ENCODE assay signal across 8 mouse cellular contexts in genomic region chr7:44895206-44895592, GRCm38 (mm10). TPM values are rescaled to one million over a fixed set of nuclear protein-coding genes. Genes with fewer than 3 reads are reported as not detected.
A peak's percentile ranks its signal among the peaks of the same experiment; 100 is the strongest.
DNase-seq lines count a peak whose midpoint lies in the region; ATAC-seq lines count a peak whose summit lies in the region.

No protein-coding gene starts in this region.

- H3K4me1 ChIP-seq in heart, embryonic 15.5 days (replicated peaks) = peaks cover 53% of the 10 kb centered on the region
- peaks cover 77% of the 10 kb centered on the region for H3K4me1 ChIP-seq in hindbrain, embryonic 10.5 days (replicated peaks)

- no peaks in the 10 kb centered on the region for H3K9me3 ChIP-seq in heart, embryonic 15.5 days (replicated peaks)
- H3K9me3 ChIP-seq in hindbrain, embryonic 10.5 days = no peaks in the 10 kb centered on the region

- H3K4me2 ChIP-seq in heart, embryonic 15.5 days = peak overlapping the region; percentile 77

- H3K27ac ChIP-seq in heart, embryonic 15.5 days = peak overlapping the region; percentile 94; the same call in 1 of the 2 replicates
- peak overlapping the region; percentile 96 for H3K27ac ChIP-seq in hindbrain, embryonic 10.5 days
- H3K27ac ChIP-seq in macrophage = no peak overlapping the region

- 74% methylated on average over 7 of the region's 7 CpGs for WGBS in heart, embryonic 15.5 days
- 55% methylated on average over 7 of the region's 7 CpGs for WGBS in hindbrain, embryonic 10.5 days
- WGBS in macrophage (ENCODE audit: missing documents) = 54% methylated on average over 7 of the region's 7 CpGs

- no peaks in the 10 kb centered on the region for H3K27me3 ChIP-seq in heart, embryonic 15.5 days
- H3K27me3 ChIP-seq in hindbrain, embryonic 10.5 days (ENCODE audit: insufficient read depth, poor library complexity, severe bottlenecking) = no peaks in the 10 kb centered on the region

- H3K4me3 ChIP-seq in heart, embryonic 15.5 days = peak overlapping the region; percentile 71
- peak overlapping the region; percentile 80 for H3K4me3 ChIP-seq in hindbrain, embryonic 10.5 days
- peak overlapping the region; percentile 63; the same call in 1 of the 2 replicates for H3K4me3 ChIP-seq in macrophage (ENCODE audit: inconsistent target)

- no peak for DNase-seq in heart, postnatal 10 days
- DNase-seq in brain, adult 2 months (ENCODE audit: low read depth, low spot score) = peak; percentile 68
- DNase-seq in hindbrain, embryonic 10.5 days (ENCODE audit: low spot score) = no peak
- no peak for DNase-seq in urinary bladder, postnatal 36 days (ENCODE audit: low spot score in 2 of 2)
- DNase-seq in thymus, postnatal 4 days = no peak
- no peak for DNase-seq in cerebellum, adult 11 months

- peaks cover 19% of the 10 kb centered on the region for H3K79me2 ChIP-seq in macrophage (ENCODE audit: inconsistent target)

- no peak overlapping the region for H3K9ac ChIP-seq in heart, embryonic 15.5 days

- intact Hi-C loops in heart, postnatal 10 days (cut with DNase I) = loop anchor here (5.0 kb wide), 1 partner anchor 57 kb away; no protein-coding TSS in a partner anchor

- peaks cover 16% of the 10 kb centered on the region for H3K36me3 ChIP-seq in heart, embryonic 15.5 days
- H3K36me3 ChIP-seq in hindbrain, embryonic 10.5 days = peaks cover 28% of the 10 kb centered on the region
- H3K36me3 ChIP-seq in macrophage (ENCODE audit: inconsistent target) = peaks cover 11% of the 10 kb centered on the region; the same call in 1 of the 2 replicates

- ATAC-seq in heart, embryonic 15.5 days (replicated peaks; ENCODE audit: insufficient number of reproducible peaks, insufficient read depth, low FRiP score, low read depth) = no peak

RNA-seq across cellular contexts. Expression of gene Fuz, which starts 0.7 kb away (rescaled TPM):
- polyA plus RNA-seq in heart, embryonic 15.5 days (2015; fragmentation: Nextera tagmentation; extraction: Ambion mirVana) = 11.9 and 16.3 TPM in 2 replicates
- total RNA-seq in heart, postnatal 10 days (2021) = 10 to 100 TPM; 12.2 to 18.2 TPM
- 24.4 and 28.4 TPM in 2 replicates for polyA plus RNA-seq in hindbrain, embryonic 10.5 days (2016; fragmentation: Nextera tagmentation; extraction: Ambion mirVana)
- total RNA-seq in macrophage (2018; cell fraction: chromatin; rRNA removed) = 10 to 100 TPM in 24 of 26 experiments, 1 to 10 TPM in 2; 6.2 to 46.7 (median 32.6) TPM
- total RNA-seq in macrophage (2018; cell fraction: cytosol; rRNA removed) = 1 to 10 TPM; 4.4 to 8.0 (median 5.8) TPM
- 10 to 100 TPM in 19 of 26 experiments, 1 to 10 TPM in 7; 3.9 to 35.6 (median 15.8) TPM for total RNA-seq in macrophage (2018; cell fraction: nucleus; rRNA removed)
- 4.6 to 8.8 TPM (median 6.1 TPM) in 3 replicates for polyA plus RNA-seq in macrophage (2018)

RNA-seq across cellular contexts. Expression of gene Med25, which starts 2.7 kb away (rescaled TPM):
- polyA plus RNA-seq in heart, embryonic 15.5 days (2015; fragmentation: Nextera tagmentation; extraction: Ambion mirVana) = 72.9 and 93.9 TPM in 2 replicates
- total RNA-seq in heart, postnatal 10 days (2021) = 10 to 100 TPM; 67.7 to 77.1 TPM
- 187 and 223 TPM in 2 replicates for polyA plus RNA-seq in hindbrain, embryonic 10.5 days (2016; fragmentation: Nextera tagmentation; extraction: Ambion mirVana)
- total RNA-seq in macrophage (2018; cell fraction: chromatin; rRNA removed) = 10 to 100 TPM in 25 of 26 experiments, 1 to 10 TPM in 1; 9.2 to 86.8 (median 38.6) TPM
- total RNA-seq in macrophage (2018; cell fraction: cytosol; rRNA removed) = 10 to 100 TPM; 16.5 to 36.7 (median 27.2) TPM
- 10 to 100 TPM in 25 of 26 experiments, 1 to 10 TPM in 1; 8.1 to 48.6 (median 20.6) TPM for total RNA-seq in macrophage (2018; cell fraction: nucleus; rRNA removed)
- 24.5 to 28.2 TPM (median 26.1 TPM) in 3 replicates for polyA plus RNA-seq in macrophage (2018)

RNA-seq across cellular contexts. Expression of gene Ptov1, which starts 25.6 kb away (rescaled TPM):
- 206 and 273 TPM in 2 replicates for polyA plus RNA-seq in heart, embryonic 15.5 days (2015; fragmentation: Nextera tagmentation; extraction: Ambion mirVana)
- 100 to 1,000 TPM; 189 to 196 TPM for total RNA-seq in heart, postnatal 10 days (2021)
- polyA plus RNA-seq in hindbrain, embryonic 10.5 days (2016; fragmentation: Nextera tagmentation; extraction: Ambion mirVana) = 478 and 579 TPM in 2 replicates
- total RNA-seq in macrophage (2018; cell fraction: chromatin; rRNA removed) = 100 to 1,000 TPM in 3 of 26 experiments, 10 to 100 TPM in 23; 23.8 to 108 (median 56.0) TPM
- 10 to 100 TPM; 32.2 to 75.3 (median 46.0) TPM for total RNA-seq in macrophage (2018; cell fraction: cytosol; rRNA removed)
- 10 to 100 TPM; 17.0 to 77.8 (median 39.3) TPM for total RNA-seq in macrophage (2018; cell fraction: nucleus; rRNA removed)
- polyA plus RNA-seq in macrophage (2018) = 38.5 to 61.7 TPM (median 49.4 TPM) in 3 replicates

RNA-seq across cellular contexts. Expression of gene Ap2a1, which starts 34.1 kb away (rescaled TPM):
- polyA plus RNA-seq in heart, embryonic 15.5 days (2015; fragmentation: Nextera tagmentation; extraction: Ambion mirVana) = 51.9 and 57.4 TPM in 2 replicates
- total RNA-seq in heart, postnatal 10 days (2021) = 10 to 100 TPM; 90.9 to 91.1 TPM
- polyA plus RNA-seq in hindbrain, embryonic 10.5 days (2016; fragmentation: Nextera tagmentation; extraction: Ambion mirVana) = 80.7 and 93.1 TPM in 2 replicates
- 100 to 1,000 TPM in 24 of 26 experiments, 10 to 100 TPM in 2; 74.9 to 234 (median 122) TPM for total RNA-seq in macrophage (2018; cell fraction: chromatin; rRNA removed)
- total RNA-seq in macrophage (2018; cell fraction: cytosol; rRNA removed) = 10 to 100 TPM; 39.1 to 71.5 (median 56.2) TPM
- 100 to 1,000 TPM in 2 of 26 experiments, 10 to 100 TPM in 24; 47.2 to 114 (median 64.2) TPM for total RNA-seq in macrophage (2018; cell fraction: nucleus; rRNA removed)
- polyA plus RNA-seq in macrophage (2018) = 49.8 to 76.6 TPM (median 75.0 TPM) in 3 replicates

RNA-seq across cellular contexts. Expression of gene Pnkp, which starts 38.3 kb away (rescaled TPM):
- 22.4 and 28.7 TPM in 2 replicates for polyA plus RNA-seq in heart, embryonic 15.5 days (2015; fragmentation: Nextera tagmentation; extraction: Ambion mirVana)
- 10 to 100 TPM; 18.1 to 21.6 TPM for total RNA-seq in heart, postnatal 10 days (2021)
- polyA plus RNA-seq in hindbrain, embryonic 10.5 days (2016; fragmentation: Nextera tagmentation; extraction: Ambion mirVana) = 36.3 and 40.2 TPM in 2 replicates
- 100 to 1,000 TPM in 7 of 26 experiments, 10 to 100 TPM in 19; 17.5 to 135 (median 74.6) TPM for total RNA-seq in macrophage (2018; cell fraction: chromatin; rRNA removed)
- total RNA-seq in macrophage (2018; cell fraction: cytosol; rRNA removed) = 10 to 100 TPM; 23.3 to 51.5 (median 35.4) TPM
- total RNA-seq in macrophage (2018; cell fraction: nucleus; rRNA removed) = 10 to 100 TPM; 17.9 to 77.5 (median 35.3) TPM
- polyA plus RNA-seq in macrophage (2018) = 17.4 to 42.4 TPM (median 36.1 TPM) in 3 replicates
